Mouse (Mus musculus) liver, embryonic 11.5 days (tissue): ENCODE results near the gene Tacr2. TPM values are rescaled to one million over a fixed set of nuclear protein-coding genes. Genes with fewer than 3 reads are reported as not detected.

ENCODE experiments used
- ATAC-seq: fragments of 200-750 bp; cut with Nextera tagmentation; replicated peaks from 2 replicates; pipeline ENCODE4 v1.8.0; 2017; ENCODE audit warnings: moderate number of reproducible peaks, mild to moderate bottlenecking, moderate TSS enrichment, moderate library complexity; ENCODE audit not compliant: low FRiP score
- DNase-seq: peaks from one replicate; pipeline ENCODE4 v3.0.0-alpha.2; 2017; ENCODE audit warnings: low spot score
- H3K27ac ChIP-seq: fragments of 300-500 bp; sonication (generic); 2 replicates; pipeline ENCODE4 v1.5.1; 2014; ENCODE audit warnings: mild to moderate bottlenecking, low read depth, low read length, control low read depth
- H3K27me3 ChIP-seq: fragments of 300-500 bp; sonication (generic); replicated peaks from 2 replicates; pipeline ENCODE4 v1.6.1; 2014; ENCODE audit warnings: low read length, mixed read lengths; ENCODE audit not compliant: control insufficient read depth, insufficient read depth
- H3K36me3 ChIP-seq: fragments of 300-500 bp; sonication (generic); 2 replicates; pipeline ENCODE4 v1.6.1; 2014; ENCODE audit warnings: mild to moderate bottlenecking, low read length, moderate library complexity, mixed read lengths; ENCODE audit not compliant: control insufficient read depth, insufficient read depth
- H3K4me1 ChIP-seq: fragments of 300-500 bp; sonication (generic); replicated peaks from 2 replicates; pipeline ENCODE4 v1.6.1; 2014; ENCODE audit warnings: low read length, mixed read lengths; ENCODE audit not compliant: control insufficient read depth, insufficient read depth
- H3K4me2 ChIP-seq: fragments of 300-500 bp; sonication (generic); 2 replicates; pipeline ENCODE4 v1.6.1; 2014; ENCODE audit warnings: mild to moderate bottlenecking, control low read depth, moderate library complexity
- H3K4me3 ChIP-seq: fragments of 300-500 bp; sonication (generic); 2 replicates; pipeline ENCODE4 v1.5.1; 2014; ENCODE audit warnings: low read depth, low read length, control low read depth
- H3K9ac ChIP-seq: fragments of 300-500 bp; sonication (generic); 2 replicates; pipeline ENCODE4 v1.6.1; 2014; ENCODE audit warnings: low read depth, low read length, control low read depth
- H3K9me3 ChIP-seq: fragments of 300-500 bp; sonication (generic); 2 replicates; pipeline ENCODE4 v1.6.1; 2016; ENCODE audit warnings: low read length, inconsistent platforms, mixed read lengths; ENCODE audit not compliant: control insufficient read depth
- WGBS: fragments of 180-500 bp; shearing (Covaris S2); extraction: QIAGEN DNeasy Blood & Tissue Kit; methylation state at CpG from one replicate; pipeline ENCODE4 v1.1.7; 2014; 5-methylcytosine and 5-hydroxymethylcytosine counted together
- polyA plus RNA-seq: library from polyadenylated mRNA; unstranded; fragments of >200 nt; fragmentation: Nextera tagmentation; extraction: Ambion mirVana; gene quantifications from 2 replicates; pipeline ENCODE4 v1.2.1, GENCODE M21; 2014

Gene Tacr2
- polyA plus RNA-seq, 1 experiment from 2014 or later = not detected

- peaks cover 40% of the 10 kb centered on the region for H3K36me3 ChIP-seq
- H3K4me2 ChIP-seq = no peak overlapping the region
- H3K27ac ChIP-seq = no peak overlapping the region
- H3K9ac ChIP-seq = no peak overlapping the region
- no peak overlapping the region for H3K4me3 ChIP-seq
- no peaks in the 10 kb centered on the region for H3K4me1 ChIP-seq
- no peaks in the 10 kb centered on the region for H3K9me3 ChIP-seq
- WGBS = 36% methylated on average over 4 of the region's 4 CpGs
- ATAC-seq = no peak
- peak; percentile 71 for DNase-seq
- no peaks in the 10 kb centered on the region for H3K27me3 ChIP-seq
Measured at GRCm38 (mm10) chr10:62275235-62275634, 23.0 kb downstream of the Tacr2 start.

- Histone ChIP-seq H3K27me3 (no peaks in the 10 kb centered on the region), H3K4me1 (no peaks in the 10 kb centered on the region), H3K36me3 (peaks cover 53% of the 10 kb centered on the region), H3K9me3 (no peaks in the 10 kb centered on the region), H3K27ac (no peak overlapping the region), H3K9ac (no peak overlapping the region), H3K4me3 (no peak overlapping the region), H3K4me2 (no peak overlapping the region)
- WGBS = 95% methylated on average over 18 of the region's 19 CpGs
- DNase-seq (no peak), ATAC-seq (no peak)
Measured at GRCm38 (mm10) chr10:62277499-62278293, 25.5 kb downstream of the Tacr2 start.

GRCm38 (mm10) chr10:62279066-62279465, 26.8 kb downstream of the Tacr2 start:
- Histone ChIP-seq H3K4me2 (no peak overlapping the region), H3K27ac (no peak overlapping the region), H3K4me1 (peaks cover 3% of the 10 kb centered on the region; the same call in 1 of the 2 replicates), H3K27me3 (no peaks in the 10 kb centered on the region), H3K36me3 (peaks cover 55% of the 10 kb centered on the region), H3K9ac (no peak overlapping the region), H3K9me3 (no peaks in the 10 kb centered on the region), H3K4me3 (no peak overlapping the region)
- ATAC-seq (no peak), DNase-seq (no peak)
- 73% methylated on average over 3 of the region's 3 CpGs for WGBS

GRCm38 (mm10) chr10:62279671-62280070, 27.4 kb downstream of the Tacr2 start:
- H3K9me3 ChIP-seq = no peaks in the 10 kb centered on the region
- H3K36me3 ChIP-seq = peaks cover 49% of the 10 kb centered on the region
- no peak overlapping the region for H3K4me3 ChIP-seq
- DNase-seq (no peak), ATAC-seq (no peak)
- H3K4me1 ChIP-seq = peaks cover 3% of the 10 kb centered on the region; the same call in 1 of the 2 replicates
- H3K27ac ChIP-seq = no peak overlapping the region
- WGBS = 87% methylated on average over 4 of the region's 4 CpGs
- H3K9ac ChIP-seq = no peak overlapping the region
- H3K4me2 ChIP-seq = no peak overlapping the region
- H3K27me3 ChIP-seq = no peaks in the 10 kb centered on the region

GRCm38 (mm10) chr10:62282782-62283181, 30.5 kb downstream of the Tacr2 start:
- Histone ChIP-seq H3K36me3 (peaks cover 61% of the 10 kb centered on the region), H3K4me1 (peaks cover 3% of the 10 kb centered on the region; the same call in 1 of the 2 replicates), H3K4me2 (no peak overlapping the region), H3K27ac (no peak overlapping the region), H3K9me3 (no peaks in the 10 kb centered on the region), H3K4me3 (no peak overlapping the region), H3K9ac (no peak overlapping the region), H3K27me3 (no peaks in the 10 kb centered on the region)
- no peak for DNase-seq
- WGBS = 63% methylated on average over 9 of the region's 9 CpGs
- ATAC-seq = peak; percentile 71

- Histone ChIP-seq H3K27me3 (no peaks in the 10 kb centered on the region), H3K4me2 (no peak overlapping the region), H3K9me3 (no peaks in the 10 kb centered on the region), H3K9ac (no peak overlapping the region), H3K36me3 (peaks cover 58% of the 10 kb centered on the region), H3K4me1 (peaks cover 3% of the 10 kb centered on the region; the same call in 1 of the 2 replicates), H3K27ac (no peak overlapping the region; the same call in 1 of the 2 replicates), H3K4me3 (no peak overlapping the region)
- no peak for ATAC-seq
- 88% methylated on average over 4 of the region's 4 CpGs for WGBS
- DNase-seq = no peak
Measured at GRCm38 (mm10) chr10:62283206-62283792, 31.1 kb downstream of the Tacr2 start.

GRCm38 (mm10) chr10:62287460-62288124, 35.4 kb downstream of the Tacr2 start:
- 70% methylated on average over 6 of the region's 6 CpGs for WGBS
- Histone ChIP-seq H3K36me3 (peaks cover 46% of the 10 kb centered on the region), H3K27ac (no peak overlapping the region), H3K9ac (no peak overlapping the region), H3K4me1 (peaks cover 3% of the 10 kb centered on the region; the same call in 1 of the 2 replicates), H3K27me3 (no peaks in the 10 kb centered on the region), H3K4me3 (no peak overlapping the region), H3K9me3 (no peaks in the 10 kb centered on the region), H3K4me2 (no peak overlapping the region)
- DNase-seq (no peak), ATAC-seq (no peak)

GRCm38 (mm10) chr10:62294112-62294511, 41.9 kb downstream of the Tacr2 start:
- Histone ChIP-seq H3K9me3 (no peaks in the 10 kb centered on the region), H3K27ac (no peak overlapping the region), H3K4me3 (no peak overlapping the region), H3K36me3 (peaks cover 57% of the 10 kb centered on the region), H3K4me2 (no peak overlapping the region), H3K9ac (no peak overlapping the region), H3K4me1 (no peaks in the 10 kb centered on the region), H3K27me3 (no peaks in the 10 kb centered on the region)
- no peak for ATAC-seq
- WGBS = 85% methylated on average over 4 of the region's 4 CpGs
- no peak for DNase-seq
